Comparison of ENCODE assay signal across 12 mouse cellular contexts in the genomic region with DNA sequence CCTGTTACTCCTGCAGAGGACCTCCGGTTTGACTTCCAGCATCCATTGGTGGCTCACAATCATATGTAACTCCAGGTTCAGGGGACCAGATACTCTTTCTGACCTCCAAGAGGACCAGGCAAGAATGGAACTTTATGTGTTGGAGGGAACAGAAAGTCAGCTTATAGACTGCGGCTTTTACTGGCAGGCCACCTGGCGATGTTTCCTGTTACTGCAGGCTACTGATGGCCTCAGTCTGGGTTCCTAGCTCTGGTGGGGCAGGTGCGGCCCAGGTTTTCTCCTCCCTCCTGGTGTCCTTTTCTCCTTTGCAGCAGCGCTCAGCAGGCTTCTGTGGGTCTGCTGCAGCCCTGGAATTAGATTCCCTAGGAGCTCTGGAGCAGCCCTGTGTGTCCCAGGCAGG. TPM values are rescaled to one million over a fixed set of nuclear protein-coding genes. Genes with fewer than 3 reads are reported as not detected.
DNase-seq lines count a peak whose midpoint lies in the region; ATAC-seq and TF ChIP-seq lines count a peak whose summit lies in the region.
"Had no signal": no experiment of that assay in that cellular context is flagged by ENCODE, and none has a peak within 500 bp of the region (broad histone marks: within the 10 kb centered on the region; RNA-seq: fewer than 3 reads in every experiment).

No protein-coding gene starts in this region.

- peak; percentile 59 for TF ChIP-seq CTCF in intestine, postnatal 0 days (IDR thresholded peaks at IDR 0.05; ENCODE audit: low read depth)

- no peaks in the 10 kb centered on the region for H3K9me3 ChIP-seq in intestine, postnatal 0 days (ENCODE audit: control insufficient read depth)
- H3K9me3 ChIP-seq in intestine, embryonic 16.5 days (ENCODE audit: control insufficient read depth, low read length), result no peaks in the 10 kb centered on the region
- H3K9me3 ChIP-seq in midbrain, embryonic 15.5 days, result no peaks in the 10 kb centered on the region
- H3K9me3 ChIP-seq: kidney, embryonic 15.5 days; midbrain, embryonic 12.5 days had no signal

- ATAC-seq in intestine, postnatal 0 days, result no peak
- ATAC-seq in intestine, embryonic 16.5 days, result no peak
- 0 out of 2 replicates have a peak, but pooled peaks have one; percentile 39 for ATAC-seq in neutrophil, adult 5-6 weeks (ENCODE audit: extremely low read depth, insufficient number of reproducible peaks, low FRiP score, poor library complexity, severe bottlenecking)
- no peak for ATAC-seq in midbrain, embryonic 15.5 days (replicated peaks)
- ATAC-seq: Patski had no signal

- peak; percentile 26 for DNase-seq in CD4-positive helper T cell, adult 2 months (ENCODE audit: low read depth, low spot score)
- DNase-seq in T-cell, adult 2 months (ENCODE audit: low spot score), result peak; percentile 36
- DNase-seq in frontal cortex, adult 2 months (ENCODE audit: extremely low spot score in 1 of 2, low spot score in 1 of 2), result no peak
- DNase-seq in gastrocnemius, postnatal 14 days, result no peak
- DNase-seq: left cerebral cortex, postnatal 4 days had no signal

- H3K27me3 ChIP-seq in intestine, postnatal 0 days (replicated peaks; ENCODE audit: control insufficient read depth, insufficient read depth, low read length), result no peaks in the 10 kb centered on the region
- no peaks in the 10 kb centered on the region for H3K27me3 ChIP-seq in intestine, embryonic 16.5 days (replicated peaks; ENCODE audit: control insufficient read depth, insufficient read depth, low read length)
- H3K27me3 ChIP-seq in midbrain, embryonic 15.5 days (replicated peaks), result no peaks in the 10 kb centered on the region
- H3K27me3 ChIP-seq: kidney, embryonic 15.5 days; midbrain, embryonic 12.5 days; Patski had no signal

- H3K27ac ChIP-seq in intestine, postnatal 0 days (ENCODE audit: low read depth, low read length), result no peak overlapping the region
- H3K27ac ChIP-seq in intestine, embryonic 16.5 days (ENCODE audit: low read length), result no peak overlapping the region
- no peak overlapping the region for H3K27ac ChIP-seq in midbrain, embryonic 15.5 days
- H3K27ac ChIP-seq: kidney, embryonic 15.5 days; midbrain, embryonic 12.5 days had no signal

- H3K4me3 ChIP-seq in intestine, postnatal 0 days (ENCODE audit: low read depth, low read length), result no peak overlapping the region
- H3K4me3 ChIP-seq in intestine, embryonic 16.5 days (ENCODE audit: low read length), result no peak overlapping the region
- no peak overlapping the region for H3K4me3 ChIP-seq in midbrain, embryonic 15.5 days
- H3K4me3 ChIP-seq: kidney, embryonic 15.5 days; midbrain, embryonic 12.5 days had no signal

- 57% methylated on average over 5 of the region's 5 CpGs for WGBS in intestine, postnatal 0 days
- 58% methylated on average over 5 of the region's 5 CpGs for WGBS in intestine, embryonic 16.5 days
- 42% methylated on average over 5 of the region's 5 CpGs for WGBS in midbrain, embryonic 15.5 days

- no peaks in the 10 kb centered on the region for H3K4me1 ChIP-seq in intestine, postnatal 0 days (replicated peaks; ENCODE audit: control insufficient read depth, insufficient read depth, low read length)
- peaks cover 29% of the 10 kb centered on the region for H3K4me1 ChIP-seq in intestine, embryonic 16.5 days (ENCODE audit: control insufficient read depth, insufficient read depth, low read length)
- H3K4me1 ChIP-seq in midbrain, embryonic 15.5 days, result no peaks in the 10 kb centered on the region

- intact Hi-C loops in gastrocnemius, postnatal 14 days (cut with DNase I; ENCODE audit: low total_unique reads), result no loop called here

- no peak overlapping the region for H3K9ac ChIP-seq in intestine, postnatal 0 days (ENCODE audit: low read depth, low read length)
- no peak overlapping the region for H3K9ac ChIP-seq in intestine, embryonic 16.5 days (ENCODE audit: low read depth, low read length)
- H3K9ac ChIP-seq in midbrain, embryonic 15.5 days, result no peak overlapping the region
- H3K9ac ChIP-seq: kidney, embryonic 15.5 days; midbrain, embryonic 12.5 days had no signal

- peaks cover 40% of the 10 kb centered on the region for H3K36me3 ChIP-seq in intestine, postnatal 0 days (ENCODE audit: control insufficient read depth, insufficient read depth)
- peaks cover 13% of the 10 kb centered on the region for H3K36me3 ChIP-seq in intestine, embryonic 16.5 days (ENCODE audit: control insufficient read depth, insufficient read depth, low read length)
- 0 out of 2 replicates have a peak, but pooled peaks cover 4% of the 10 kb centered on the region for H3K36me3 ChIP-seq in midbrain, embryonic 15.5 days (replicated peaks)

- no peak overlapping the region for H3K4me2 ChIP-seq in intestine, postnatal 0 days (replicated peaks; ENCODE audit: low read depth)
- no peak overlapping the region for H3K4me2 ChIP-seq in intestine, embryonic 16.5 days (ENCODE audit: low read depth, low read length)
- no peak overlapping the region for H3K4me2 ChIP-seq in midbrain, embryonic 15.5 days
- H3K4me2 ChIP-seq: kidney, embryonic 15.5 days; midbrain, embryonic 12.5 days had no signal

RNA-seq across cellular contexts. Expression of gene Dnmt3a, which starts 46.7 kb away (rescaled TPM):
- 33.9 and 42.2 TPM in 2 replicates for polyA plus RNA-seq in intestine, postnatal 0 days (2015; fragmentation: Nextera tagmentation; extraction: Ambion mirVana)
- 52.8 and 53.8 TPM in 2 replicates for polyA plus RNA-seq in intestine, embryonic 16.5 days (2015; fragmentation: Nextera tagmentation; extraction: Ambion mirVana)
- total RNA-seq in neutrophil, adult 5-6 weeks (2017), result 19.2 and 24.2 TPM in 2 replicates
- 42.5 and 44.7 TPM in 2 replicates for polyA plus RNA-seq in frontal cortex, adult 2 months (2012; rRNA removed)
- 100 to 1,000 TPM; 119 to 137 TPM for total RNA-seq in gastrocnemius, postnatal 14 days (2021)
- polyA plus RNA-seq in midbrain, embryonic 15.5 days (2015; fragmentation: Nextera tagmentation; extraction: Ambion mirVana), result 144 and 152 TPM in 2 replicates

Comparison
In these comparisons a context has a peak if more than half of its experiments do, and no peak if none do; other contexts are left out.
1. DNase-seq: peak in CD4-positive helper T cell, adult 2 months (single experiment) and T-cell, adult 2 months (single experiment); none in frontal cortex, adult 2 months (0 of 2) and gastrocnemius, postnatal 14 days (single experiment).